Mouse (Mus musculus): ENCODE results near the gene Ccl12. TPM values are rescaled to one million over a fixed set of nuclear protein-coding genes. Genes with fewer than 3 reads are reported as not detected.

Gene Ccl12
- polyA plus RNA-seq, 1 experiment from 2014 or later = 12.9 TPM

GRCm38 (mm10) chr11:82071076-82071475 lies 30.6 kb upstream of the Ccl12 start:
- DNase-seq (ENCODE audit: low spot score) = no peak
- WGBS = 61% methylated on average over 3 of the region's 3 CpGs
- H3K9me3 ChIP-seq (ENCODE audit: low read length) = no peaks in the 10 kb centered on the region
- ATAC-seq = no peak
- H3K27ac ChIP-seq (ENCODE audit: low read length) = no peak overlapping the region
- no peaks in the 10 kb centered on the region for H3K4me1 ChIP-seq (ENCODE audit: insufficient read depth, low read depth, low read length)
- H3K4me3 ChIP-seq (ENCODE audit: low read depth, low read length) = no peak overlapping the region
- H3K9ac ChIP-seq (replicated peaks; ENCODE audit: low read depth) = no peak overlapping the region
- H3K36me3 ChIP-seq (ENCODE audit: insufficient read depth, low read length) = no peaks in the 10 kb centered on the region
- TF ChIP-seq CTCF (IDR thresholded peaks at IDR 0.05) (no peak), EP300 (IDR thresholded peaks at IDR 0.05) (no peak)
- H3K4me2 ChIP-seq (replicated peaks; ENCODE audit: low read depth, low read length) = no peak overlapping the region
- no peaks in the 10 kb centered on the region for H3K27me3 ChIP-seq (replicated peaks; ENCODE audit: insufficient read depth, low read length)

- no peaks in the 10 kb centered on the region for H3K27me3 ChIP-seq (replicated peaks; ENCODE audit: insufficient read depth, low read length)
- H3K9ac ChIP-seq (replicated peaks; ENCODE audit: low read depth) = no peak overlapping the region
- no peak overlapping the region for H3K4me2 ChIP-seq (replicated peaks; ENCODE audit: low read depth, low read length)
- no peaks in the 10 kb centered on the region for H3K9me3 ChIP-seq (ENCODE audit: low read length)
- TF ChIP-seq CTCF (IDR thresholded peaks at IDR 0.05) (peak; percentile 52), EP300 (IDR thresholded peaks at IDR 0.05) (no peak)
- DNase-seq (ENCODE audit: low spot score) (peak; percentile 32), ATAC-seq (no peak)
- no peaks in the 10 kb centered on the region for H3K36me3 ChIP-seq (ENCODE audit: insufficient read depth, low read length)
- no peak overlapping the region for H3K27ac ChIP-seq (ENCODE audit: low read length)
- no peaks in the 10 kb centered on the region for H3K4me1 ChIP-seq (ENCODE audit: insufficient read depth, low read depth, low read length)
- H3K4me3 ChIP-seq (ENCODE audit: low read depth, low read length) = no peak overlapping the region
- 73% methylated on average over 1 of the region's 1 CpGs for WGBS
Observed at GRCm38 (mm10) chr11:82072374-82072773, 29.3 kb upstream of the Ccl12 start.

- no peak overlapping the region for H3K4me3 ChIP-seq (ENCODE audit: low read depth, low read length)
- H3K36me3 ChIP-seq (ENCODE audit: insufficient read depth, low read length) = no peaks in the 10 kb centered on the region
- H3K4me2 ChIP-seq (replicated peaks; ENCODE audit: low read depth, low read length) = no peak overlapping the region
- ATAC-seq (no peak), DNase-seq (ENCODE audit: low spot score) (no peak)
- H3K27ac ChIP-seq (ENCODE audit: low read length) = no peak overlapping the region
- no peak overlapping the region for H3K9ac ChIP-seq (replicated peaks; ENCODE audit: low read depth)
- no peaks in the 10 kb centered on the region for H3K4me1 ChIP-seq (ENCODE audit: insufficient read depth, low read depth, low read length)
- no peaks in the 10 kb centered on the region for H3K9me3 ChIP-seq (ENCODE audit: low read length)
- 76% methylated on average over 3 of the region's 3 CpGs for WGBS
- TF ChIP-seq CTCF (IDR thresholded peaks at IDR 0.05) (no peak), EP300 (IDR thresholded peaks at IDR 0.05) (no peak)
- no peaks in the 10 kb centered on the region for H3K27me3 ChIP-seq (replicated peaks; ENCODE audit: insufficient read depth, low read length)
Observed at GRCm38 (mm10) chr11:82072984-82073383, 28.7 kb upstream of the Ccl12 start.

- 72% methylated on average over 3 of the region's 3 CpGs for WGBS
- TF ChIP-seq CTCF (IDR thresholded peaks at IDR 0.05) (no peak), EP300 (IDR thresholded peaks at IDR 0.05) (no peak)
- Histone ChIP-seq H3K27ac (ENCODE audit: low read length) (no peak overlapping the region), H3K4me3 (ENCODE audit: low read depth, low read length) (no peak overlapping the region), H3K9ac (replicated peaks; ENCODE audit: low read depth) (no peak overlapping the region), H3K27me3 (replicated peaks; ENCODE audit: insufficient read depth, low read length) (no peaks in the 10 kb centered on the region), H3K9me3 (ENCODE audit: low read length) (no peaks in the 10 kb centered on the region), H3K36me3 (ENCODE audit: insufficient read depth, low read length) (no peaks in the 10 kb centered on the region), H3K4me1 (ENCODE audit: insufficient read depth, low read depth, low read length) (no peaks in the 10 kb centered on the region), H3K4me2 (replicated peaks; ENCODE audit: low read depth, low read length) (no peak overlapping the region)
- DNase-seq (ENCODE audit: low spot score) (no peak), ATAC-seq (no peak)
Observed at GRCm38 (mm10) chr11:82073686-82074085, 28.0 kb upstream of the Ccl12 start.

GRCm38 (mm10) chr11:82077031-82077430 lies 24.6 kb upstream of the Ccl12 start:
- ATAC-seq (no peak), DNase-seq (ENCODE audit: low spot score) (peak; percentile 46)
- Histone ChIP-seq H3K4me1 (ENCODE audit: insufficient read depth, low read depth, low read length) (no peaks in the 10 kb centered on the region), H3K27me3 (replicated peaks; ENCODE audit: insufficient read depth, low read length) (no peaks in the 10 kb centered on the region), H3K9ac (replicated peaks; ENCODE audit: low read depth) (no peak overlapping the region), H3K9me3 (ENCODE audit: low read length) (no peaks in the 10 kb centered on the region), H3K27ac (ENCODE audit: low read length) (no peak overlapping the region), H3K4me2 (replicated peaks; ENCODE audit: low read depth, low read length) (no peak overlapping the region), H3K36me3 (ENCODE audit: insufficient read depth, low read length) (no peaks in the 10 kb centered on the region), H3K4me3 (ENCODE audit: low read depth, low read length) (no peak overlapping the region)
- WGBS = 33% methylated on average over 3 of the region's 3 CpGs
- TF ChIP-seq CTCF (IDR thresholded peaks at IDR 0.05) (no peak), EP300 (IDR thresholded peaks at IDR 0.05) (no peak)

GRCm38 (mm10) chr11:82078136-82078730 lies 23.4 kb upstream of the Ccl12 start:
- Histone ChIP-seq H3K4me1 (ENCODE audit: insufficient read depth, low read depth, low read length) (no peaks in the 10 kb centered on the region), H3K4me3 (ENCODE audit: low read depth, low read length) (no peak overlapping the region), H3K9ac (replicated peaks; ENCODE audit: low read depth) (no peak overlapping the region), H3K27me3 (replicated peaks; ENCODE audit: insufficient read depth, low read length) (no peaks in the 10 kb centered on the region), H3K27ac (ENCODE audit: low read length) (no peak overlapping the region), H3K9me3 (ENCODE audit: low read length) (no peaks in the 10 kb centered on the region), H3K4me2 (replicated peaks; ENCODE audit: low read depth, low read length) (no peak overlapping the region), H3K36me3 (ENCODE audit: insufficient read depth, low read length) (no peaks in the 10 kb centered on the region)
- DNase-seq (ENCODE audit: low spot score) (no peak), ATAC-seq (no peak)
- TF ChIP-seq EP300 (IDR thresholded peaks at IDR 0.05) = no peak
- TF ChIP-seq CTCF (IDR thresholded peaks at IDR 0.05) = no peak

GRCm38 (mm10) chr11:82080865-82081264 lies 20.8 kb upstream of the Ccl12 start:
- H3K27ac ChIP-seq (ENCODE audit: low read length) = no peak overlapping the region
- H3K36me3 ChIP-seq (ENCODE audit: insufficient read depth, low read length) = no peaks in the 10 kb centered on the region
- H3K4me3 ChIP-seq (ENCODE audit: low read depth, low read length) = no peak overlapping the region
- H3K27me3 ChIP-seq (replicated peaks; ENCODE audit: insufficient read depth, low read length) = no peaks in the 10 kb centered on the region
- H3K4me1 ChIP-seq (ENCODE audit: insufficient read depth, low read depth, low read length) = no peaks in the 10 kb centered on the region
- WGBS = 59% methylated on average over 3 of the region's 3 CpGs
- ATAC-seq (no peak), DNase-seq (ENCODE audit: low spot score) (no peak)
- no peaks in the 10 kb centered on the region for H3K9me3 ChIP-seq (ENCODE audit: low read length)
- no peak overlapping the region for H3K4me2 ChIP-seq (replicated peaks; ENCODE audit: low read depth, low read length)
- no peak overlapping the region for H3K9ac ChIP-seq (replicated peaks; ENCODE audit: low read depth)
- no peak for TF ChIP-seq CTCF (IDR thresholded peaks at IDR 0.05)
- TF ChIP-seq EP300 (IDR thresholded peaks at IDR 0.05) = no peak

Data from lung, postnatal 0 days (tissue).